Mouse (Mus musculus): ENCODE measurements at regions not wholly inside any gene's neighbourhood (a gene's known extent, or its start where the extent isn't known, plus 50 kb on each side); places are given as distances from the start of the nearest gene placed in this dataset.

DNA sequence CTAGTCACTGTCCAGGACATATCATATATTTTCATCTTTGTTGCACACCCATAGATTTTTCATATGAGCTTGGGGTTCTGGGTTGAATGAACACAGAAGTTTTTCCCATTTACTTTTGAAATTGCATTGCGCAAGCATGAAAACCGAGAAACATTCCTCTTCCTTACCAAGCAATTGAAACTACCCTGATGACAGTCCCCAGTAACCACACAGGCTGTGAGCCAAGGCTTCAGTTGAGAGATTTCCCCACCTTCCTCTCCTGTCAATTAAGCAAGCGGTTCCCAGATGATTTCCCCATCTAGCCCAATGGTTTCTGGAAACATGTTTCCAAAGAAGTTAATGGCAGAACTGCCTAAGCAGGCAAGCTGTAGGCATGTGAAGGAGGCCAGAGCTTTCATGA is 81.8 kb upstream of the Inhba start:
- no peak for DNase-seq (ENCODE audit: low read depth, low spot score)

- no peak for DNase-seq (ENCODE audit: low read depth, low spot score)
Observed at GRCm38 (mm10) chr13:15931553-15932162, 80.0 kb upstream of the Inhba start.

- DNase-seq (ENCODE audit: low read depth, low spot score) = no peak
Observed at GRCm38 (mm10) chr13:15935689-15936088, 76.0 kb upstream of the Inhba start.

DNA sequence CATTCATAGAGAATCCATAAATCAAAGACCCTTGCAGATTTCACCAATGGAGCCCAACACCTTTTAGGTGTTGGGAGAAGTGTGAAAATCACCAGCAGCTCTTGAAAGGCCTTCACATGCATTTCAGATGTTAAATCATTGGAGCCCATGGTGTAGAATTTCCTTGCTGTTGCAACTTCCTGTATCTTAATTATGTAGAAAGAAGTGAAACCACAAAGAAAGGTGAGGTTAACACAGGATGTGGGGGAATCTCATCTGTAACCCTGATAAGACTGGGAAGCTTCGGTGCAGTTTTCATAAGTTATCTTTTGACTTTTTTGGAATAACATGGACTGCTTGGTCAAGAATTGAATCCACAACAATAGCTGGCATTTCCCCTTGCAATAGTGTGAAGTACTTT is 75.5 kb upstream of the Inhba start:
- peak; percentile 28 for DNase-seq (ENCODE audit: low read depth, low spot score)

DNA sequence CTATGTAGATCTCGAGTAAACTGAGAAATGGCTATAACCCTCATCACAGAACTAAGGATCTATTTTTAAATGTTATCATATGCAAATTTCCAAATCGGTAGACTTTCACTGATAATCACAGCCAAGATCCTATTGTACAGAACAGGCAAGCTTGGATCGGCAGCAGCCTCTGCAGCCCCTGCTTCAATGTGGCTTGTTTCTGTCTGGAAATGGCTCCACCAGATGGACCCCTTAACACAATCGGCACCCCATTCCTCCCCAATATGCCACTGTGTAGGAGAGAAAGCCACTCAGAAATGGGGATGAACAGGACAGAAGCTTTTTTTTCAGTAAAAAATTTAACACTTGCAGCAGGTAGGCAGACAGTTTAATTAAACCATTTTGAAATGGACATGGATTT is 61.5 kb upstream of the Inhba start:
- no peak for DNase-seq (ENCODE audit: low read depth, low spot score)

DNA sequence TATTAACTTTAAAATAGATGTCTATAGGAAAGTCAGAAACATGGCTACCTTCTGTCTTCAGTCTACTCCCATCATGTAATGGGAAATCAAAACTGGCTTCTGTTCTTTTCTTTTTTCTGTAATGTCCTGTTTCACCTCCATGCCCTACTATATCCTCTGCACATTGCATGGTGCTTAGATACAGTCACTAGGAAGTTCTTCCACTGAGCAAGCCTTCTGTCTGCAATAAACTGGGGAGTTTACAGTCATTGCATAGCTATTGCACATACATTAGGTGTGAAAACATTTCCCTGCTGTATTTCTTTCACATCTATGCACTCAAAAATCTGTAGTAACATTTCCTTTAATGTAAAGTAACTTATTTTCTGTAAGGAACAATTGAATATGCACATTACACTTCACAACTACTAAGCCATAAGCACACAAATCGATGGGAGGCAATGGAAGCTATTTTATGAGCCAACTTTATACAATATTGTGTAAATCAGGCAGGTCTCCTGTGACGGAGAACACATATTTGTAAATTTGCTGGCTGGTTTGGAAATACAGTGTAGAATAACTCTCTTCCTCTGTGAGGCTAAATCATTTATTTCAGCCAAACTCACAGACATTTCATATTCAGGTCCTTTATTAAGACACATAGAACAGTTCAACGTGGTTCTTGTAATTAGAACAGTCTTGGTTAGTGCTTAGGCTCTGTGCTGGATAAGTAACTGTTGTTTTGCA is 60.6 kb upstream of the Inhba start:
- DNase-seq (ENCODE audit: low read depth, low spot score) = no peak

Data from CD4-positive, CD25-positive, alpha-beta regulatory T cell, adult 2 months (primary cell).